Mouse (Mus musculus) lung, adult 2 months (tissue): ENCODE measurements around the gene Msi2.

Experiments
- CTCF ChIP-seq: fragments of 200-500 bp; IDR thresholded peaks from 2 replicates; pipeline ENCODE4 v1.5.1; 2011; ENCODE audit warnings: mild to moderate bottlenecking, low read length, control low read depth; ENCODE audit not compliant: insufficient read depth
- POLR2A ChIP-seq: fragments of 200-500 bp; IDR thresholded peaks from 2 replicates; pipeline ENCODE4 v1.6.1; 2011; ENCODE audit warnings: low read depth, mild to moderate bottlenecking, control low read depth, low read length, borderline replicate concordance; ENCODE audit errors: extremely low read depth

DNA sequence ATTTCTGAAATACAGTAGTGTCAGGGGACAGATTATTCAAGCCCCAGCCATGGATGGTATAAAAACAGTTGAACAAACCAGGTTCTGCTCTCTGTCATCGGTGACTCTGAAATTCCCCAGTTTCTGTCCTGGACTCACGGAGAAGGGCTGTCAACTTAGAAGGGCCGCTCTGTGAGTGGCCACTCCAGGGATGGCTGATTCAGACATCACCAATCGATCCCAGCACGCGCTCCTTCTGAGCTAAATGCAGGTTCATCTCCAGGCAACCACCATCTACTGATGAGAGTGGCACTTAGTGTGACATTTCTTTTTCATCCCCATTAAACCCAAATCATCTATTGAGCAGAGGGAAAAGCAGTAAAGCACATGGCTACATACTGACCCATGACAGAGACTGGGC lies 416.7 kb downstream of the Msi2 start:
- no peak for TF ChIP-seq CTCF
- no peak for TF ChIP-seq POLR2A
